Mouse (Mus musculus) thymus, postnatal 10 days (tissue): ENCODE measurements around the gene Serpina9.
"Not testable (repeated sequence)": the region's sequence is repeated elsewhere in the genome, so short reads cannot be mapped to it uniquely, and the experiment has no call there.

ENCODE experiments used
- DNase-seq, 2 experiments: peaks; one replicate each; pipeline ENCODE4 v3.0.0; 2021; ENCODE audit warnings: low spot score in 2 of 2

The Serpina9 gene

GRCm38 (mm10) chr12:103989857-103990256 lies 23.7 kb downstream of the Serpina9 start, which contains the start of gene Serpina11:
TSS of gene Serpina11 (minus strand) at chr12:103989957.
- DNase-seq: no peak

DNA sequence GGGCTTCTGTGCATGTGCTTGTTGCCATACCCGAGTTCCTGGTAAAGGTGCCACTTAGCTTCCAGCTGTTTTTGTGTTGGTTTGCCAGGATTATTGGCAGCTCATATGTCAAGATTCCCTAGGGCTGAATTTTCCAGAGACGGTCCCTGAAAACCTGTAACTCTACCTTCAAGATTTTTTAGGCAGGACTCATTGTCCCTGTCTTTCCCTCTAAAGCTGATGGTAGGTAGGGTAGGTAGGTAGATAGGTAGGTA lies 24.1 kb downstream of the Serpina9 start:
- no peak for DNase-seq

DNA sequence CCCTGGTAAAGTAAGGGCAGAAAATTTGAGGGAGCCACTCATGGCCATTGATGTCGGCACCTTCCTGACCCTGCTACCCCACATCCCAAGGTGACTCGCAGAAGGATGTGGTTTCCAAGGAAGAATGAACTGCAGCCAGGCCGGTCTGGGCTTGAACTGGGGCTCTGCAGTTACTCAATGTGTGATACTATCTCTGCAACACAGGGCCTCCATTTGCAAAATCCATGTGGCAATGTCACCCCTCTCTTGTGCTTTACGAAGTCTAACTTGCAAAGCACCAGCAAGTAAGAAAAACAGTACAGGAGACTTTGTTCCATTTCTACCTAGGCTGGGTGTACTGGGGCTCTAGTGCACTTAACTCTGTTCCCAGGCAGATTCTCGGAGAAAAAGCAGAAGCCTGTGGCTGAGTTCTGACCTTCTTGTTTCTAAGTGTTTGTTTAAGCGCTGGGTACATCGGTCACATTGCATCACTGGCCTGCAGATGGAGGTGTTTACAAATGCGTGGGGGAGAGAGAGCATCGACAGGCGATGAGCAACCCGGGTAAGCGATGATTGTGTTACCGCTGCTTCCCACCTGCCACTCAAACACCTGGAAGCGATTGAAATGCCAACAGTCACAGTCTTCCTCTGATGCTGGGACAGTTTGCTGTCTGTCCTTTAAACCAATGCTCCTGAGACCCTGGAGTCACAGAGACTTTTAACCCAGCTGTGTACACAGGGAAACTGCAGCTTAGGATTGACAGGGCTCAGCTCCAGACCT lies 24.6 kb downstream of the Serpina9 start:
- no peak for DNase-seq

GRCm38 (mm10) chr12:103985868-103986267 lies 27.7 kb downstream of the Serpina9 start:
- DNase-seq: no peak

GRCm38 (mm10) chr12:103984935-103985334 lies 28.6 kb downstream of the Serpina9 start:
- peak in 1 of 2 experiments; percentile 11 for DNase-seq

- no peak for DNase-seq
Observed at GRCm38 (mm10) chr12:103981646-103982360, 31.8 kb downstream of the Serpina9 start.

DNA sequence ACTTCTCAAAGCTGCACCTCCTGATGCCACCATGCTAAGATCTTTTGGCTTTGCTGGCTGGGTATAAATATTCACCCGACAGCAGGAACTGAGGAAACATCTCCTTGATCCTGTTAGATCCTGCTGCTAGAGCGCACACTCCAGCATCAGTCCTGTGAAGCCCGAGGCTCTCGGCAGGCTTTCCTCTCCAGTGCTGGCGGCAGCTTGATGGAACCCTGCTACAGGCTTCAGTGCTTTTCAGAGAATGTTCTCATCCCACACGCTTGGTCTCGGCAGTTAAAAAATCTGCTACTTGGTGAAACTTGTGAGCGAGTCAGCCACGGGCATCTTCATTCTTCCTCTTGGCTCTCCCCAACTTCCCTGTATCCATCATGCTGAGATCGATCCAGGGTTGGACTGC lies 35.3 kb downstream of the Serpina9 start:
- no peak for DNase-seq

GRCm38 (mm10) chr12:103977846-103978245 lies 35.7 kb downstream of the Serpina9 start:
- no peak for DNase-seq

GRCm38 (mm10) chr12:103977060-103977459 lies 36.5 kb downstream of the Serpina9 start:
- no peak for DNase-seq

DNA sequence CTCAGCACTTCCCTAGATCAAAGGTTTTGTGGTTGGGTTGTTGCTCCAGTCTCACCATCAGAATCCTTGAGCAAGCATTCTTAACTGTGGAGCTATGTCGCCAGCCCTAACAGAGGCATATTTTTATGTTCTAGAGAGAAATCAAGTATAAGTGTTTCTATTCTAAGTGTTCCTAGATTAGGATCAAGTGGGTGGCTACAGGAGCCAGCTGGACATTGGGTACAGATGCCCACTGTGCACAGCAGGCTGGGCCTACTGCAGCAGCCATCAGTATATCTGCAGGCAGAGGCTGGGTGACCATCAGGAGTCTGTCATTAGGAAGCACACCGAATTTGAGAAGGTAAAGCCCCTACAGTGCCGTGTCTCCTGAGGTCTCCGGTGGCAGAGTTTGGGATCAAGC lies 42.5 kb downstream of the Serpina9 start:
- no peak for DNase-seq

- no peak for DNase-seq
Observed at GRCm38 (mm10) chr12:103969577-103970116, 43.9 kb downstream of the Serpina9 start.

GRCm38 (mm10) chr12:103966761-103967160 lies 46.8 kb downstream of the Serpina9 start:
- no peak for DNase-seq

DNA sequence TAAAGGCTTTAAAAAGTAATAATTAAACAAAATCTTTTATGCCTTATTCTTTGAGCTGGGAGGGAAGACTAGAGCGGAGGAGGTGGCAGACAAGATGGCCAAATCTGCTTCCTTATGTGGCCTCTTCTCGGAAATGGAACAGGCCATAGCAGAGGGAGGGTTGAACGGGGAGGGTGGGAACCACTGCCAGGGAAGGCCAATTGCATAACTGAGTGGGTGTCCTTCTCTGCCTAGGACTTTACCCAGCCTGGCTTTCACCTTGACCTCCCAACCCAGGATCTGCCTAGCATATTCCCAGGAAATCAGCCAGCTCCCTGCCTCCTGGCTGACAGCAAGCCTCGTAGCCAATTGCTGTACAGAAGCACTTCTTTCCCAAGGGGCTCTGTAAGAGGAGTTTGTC lies 50.3 kb downstream of the Serpina9 start:
- DNase-seq: no peak

DNA sequence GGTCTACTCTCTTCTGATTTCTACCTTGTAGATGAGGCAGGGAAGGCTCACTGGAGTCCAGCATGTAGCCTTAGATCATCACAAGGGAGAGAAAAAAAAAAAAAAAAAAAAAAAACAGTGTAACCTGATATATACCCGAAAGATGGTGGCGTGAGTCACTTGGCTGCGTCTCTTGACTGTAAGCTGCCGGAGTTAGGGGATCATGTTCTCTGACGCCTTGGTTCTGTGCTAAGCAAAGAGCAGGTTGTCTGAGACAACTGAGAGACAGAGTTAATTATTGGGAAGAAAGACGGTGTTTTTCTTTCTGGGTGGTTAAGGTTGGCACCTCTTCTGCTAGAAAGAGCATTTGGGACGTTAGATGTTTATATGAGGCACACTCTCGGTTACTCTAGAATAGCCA lies 50.7 kb downstream of the Serpina9 start:
- DNase-seq: no peak

DNA sequence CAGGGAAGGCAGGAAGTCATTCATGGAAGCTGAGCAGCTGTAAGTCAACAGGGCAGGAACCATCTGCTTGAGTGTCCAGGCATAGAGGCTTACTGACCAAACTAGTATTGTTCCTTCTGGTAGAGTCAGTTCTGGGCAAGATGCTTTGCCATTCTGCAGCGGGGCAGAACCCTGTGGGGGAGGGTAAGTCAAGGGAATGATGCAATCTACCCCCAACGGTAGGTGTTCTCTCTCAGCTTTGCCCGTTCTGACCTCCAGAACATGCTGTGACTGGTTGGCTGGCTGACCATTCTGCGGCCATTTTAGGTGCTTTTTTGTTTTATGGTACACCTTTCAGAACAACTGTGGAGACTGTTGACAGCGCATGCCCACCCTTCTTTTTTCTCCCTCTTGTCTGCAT lies 51.2 kb downstream of the Serpina9 start:
- no peak for DNase-seq

GRCm38 (mm10) chr12:103961716-103962115 lies 51.8 kb downstream of the Serpina9 start:
- DNase-seq: no peak

DNA sequence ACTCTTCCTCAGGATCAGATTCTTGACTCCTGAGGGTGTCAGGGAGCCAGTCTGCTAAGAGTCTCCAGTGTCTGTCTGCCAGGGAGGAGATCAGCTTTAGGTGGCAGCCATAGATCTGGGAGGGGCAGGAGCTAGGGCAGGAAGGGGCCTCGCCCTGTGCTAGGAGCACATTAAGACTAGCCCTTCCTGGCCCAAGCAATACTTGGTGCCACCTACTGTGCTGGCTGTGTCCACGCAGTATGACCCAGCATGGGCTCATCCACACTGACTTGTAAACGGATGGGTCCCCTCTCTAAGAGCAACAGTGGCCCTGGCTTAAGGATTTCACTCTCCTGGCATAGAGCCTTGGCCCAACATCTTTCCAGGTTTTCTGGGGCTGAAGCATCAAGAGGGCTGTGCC lies 54.8 kb downstream of the Serpina9 start, which contains the start of gene Serpina1e:
Gene Serpina1e, minus strand, starts transcription at position 178 of the 400 bp plus-strand sequence.
- no peak for DNase-seq

DNA sequence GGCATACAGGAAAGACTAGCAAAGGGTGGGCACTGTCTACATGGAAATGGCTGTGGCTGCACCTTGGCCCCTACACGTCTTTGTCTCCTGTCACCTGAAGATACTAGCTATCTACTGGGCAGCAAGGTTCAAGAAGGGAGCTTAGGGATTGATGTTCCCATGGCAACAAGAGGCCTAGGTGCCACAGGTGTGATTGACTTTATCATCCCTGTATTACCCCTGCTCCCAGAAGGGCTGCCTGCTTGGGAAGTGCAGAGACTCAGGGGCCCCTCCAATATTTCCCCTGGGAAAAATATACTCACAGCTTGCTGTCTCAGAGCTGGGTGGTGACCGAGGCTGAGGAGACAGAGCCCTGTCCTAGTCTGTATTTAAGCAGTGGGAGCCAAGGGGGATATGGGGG lies 57.0 kb downstream of the Serpina9 start:
- DNase-seq: not testable (repeated sequence)

DNA sequence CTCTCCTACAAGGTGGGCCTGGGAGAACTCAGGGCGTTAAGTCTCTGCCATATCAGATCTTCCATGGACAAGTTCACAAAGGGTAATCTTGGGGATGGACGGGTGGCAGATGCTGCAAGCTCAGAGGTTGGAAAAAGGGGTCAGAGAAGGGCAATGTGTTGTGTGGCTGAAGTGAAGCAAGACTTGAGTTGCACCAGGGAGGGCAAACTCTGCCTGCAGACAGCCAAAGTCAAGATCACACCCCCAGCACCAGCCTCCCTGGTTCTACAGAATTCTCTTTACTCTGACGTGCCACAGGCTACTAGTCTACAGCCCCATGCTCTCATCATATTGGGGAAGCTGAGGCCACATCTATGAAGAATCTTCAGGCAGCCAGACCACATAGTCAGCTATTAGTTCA lies 60.6 kb downstream of the Serpina9 start:
- not testable (repeated sequence) for DNase-seq

- DNase-seq: no peak
Observed at GRCm38 (mm10) chr12:103946243-103946642, 67.3 kb downstream of the Serpina9 start.
